Mouse (Mus musculus) erythroblast, embryonic 14.5 days (primary cell): ENCODE data around the gene Znrf4. TPM values are rescaled to one million over a fixed set of nuclear protein-coding genes. Genes with fewer than 3 reads are reported as not detected.
"Not testable (repeated sequence)": the region's sequence is repeated elsewhere in the genome, so short reads cannot be mapped to it uniquely, and the experiment has no call there.

ENCODE experiments used
- H3K27me3 ChIP-seq: 2 replicates; pipeline ENCODE4 v1.6.1; 2012; ENCODE audit warnings: inconsistent platforms; ENCODE audit not compliant: control insufficient read depth
- H3K36me3 ChIP-seq: 2 replicates; pipeline ENCODE4 v1.6.1; 2012; ENCODE audit warnings: mild to moderate bottlenecking, inconsistent platforms; ENCODE audit not compliant: control insufficient read depth
- H3K4me1 ChIP-seq: 2 replicates; pipeline ENCODE4 v1.6.1; 2012; ENCODE audit warnings: inconsistent platforms; ENCODE audit not compliant: control insufficient read depth
- H3K4me3 ChIP-seq: replicated peaks from 2 replicates; pipeline ENCODE3; 2012; ENCODE audit warnings: moderate library complexity, mild to moderate bottlenecking, inconsistent platforms
- H3K9me3 ChIP-seq: 2 replicates; pipeline ENCODE4 v1.6.1; 2012; ENCODE audit warnings: low read length, inconsistent platforms, mixed read lengths; ENCODE audit not compliant: control insufficient read depth
- GATA1 ChIP-seq: IDR thresholded peaks from 2 replicates; pipeline ENCODE4 v1.6.1; 2012; ENCODE audit warnings: low read length, inconsistent platforms, mixed read lengths
- TAL1 ChIP-seq: IDR thresholded peaks from 3 replicates; pipeline ENCODE4 v1.6.1; 2012; ENCODE audit warnings: low read length, inconsistent platforms, mixed read lengths
- polyA plus RNA-seq: library from polyadenylated mRNA; stranded (reverse); fragments of >175 nt; gene quantifications from 2 replicates; pipeline ENCODE4 v1.2.3, GENCODE M21; 2012

Gene Znrf4
- polyA plus RNA-seq, 1 experiment, result not detected

GRCm38 (mm10) chr17:56510970-56511706 lies 1.1 kb downstream of the Znrf4 start:
- no peak for TF ChIP-seq GATA1
- no peak for TF ChIP-seq TAL1
- Histone ChIP-seq H3K27me3 (peaks cover 76% of the 10 kb centered on the region), H3K9me3 (peaks cover 18% of the 10 kb centered on the region), H3K4me1 (peaks cover 13% of the 10 kb centered on the region), H3K4me3 (no peak overlapping the region), H3K36me3 (no peaks in the 10 kb centered on the region)

DNA sequence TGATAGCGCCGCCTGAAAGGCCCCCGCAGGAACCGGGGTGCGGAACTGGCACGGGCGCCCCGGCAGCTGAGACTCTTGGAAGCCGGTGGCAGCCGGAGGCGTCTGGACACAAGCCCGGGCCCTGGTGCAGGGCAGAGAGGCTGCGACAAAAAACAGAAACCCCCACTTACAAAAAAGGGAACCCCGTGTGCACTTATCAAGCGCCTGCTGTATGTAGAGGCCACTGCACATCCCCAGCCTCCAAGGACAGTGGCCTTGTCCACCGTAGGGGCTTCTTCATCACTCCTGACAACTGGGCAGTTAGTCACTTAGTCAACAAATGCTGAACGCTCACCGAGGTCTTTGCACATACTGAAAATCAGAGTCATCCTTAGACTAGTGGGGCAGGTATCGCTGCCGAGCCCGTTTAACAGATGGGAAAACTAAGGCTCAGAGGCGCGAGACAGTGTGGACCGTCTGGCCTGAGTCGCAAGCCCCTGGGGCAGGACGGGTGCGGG lies 1.7 kb downstream of the Znrf4 start:
- Histone ChIP-seq H3K4me3 (no peak overlapping the region), H3K36me3 (no peaks in the 10 kb centered on the region), H3K27me3 (peaks cover 70% of the 10 kb centered on the region), H3K4me1 (peaks cover 13% of the 10 kb centered on the region), H3K9me3 (peaks cover 18% of the 10 kb centered on the region)
- TF ChIP-seq TAL1, result no peak
- no peak for TF ChIP-seq GATA1

- Histone ChIP-seq H3K27me3 (peaks cover 64% of the 10 kb centered on the region), H3K4me3 (no peak overlapping the region), H3K9me3 (peaks cover 21% of the 10 kb centered on the region), H3K4me1 (peaks cover 13% of the 10 kb centered on the region), H3K36me3 (no peaks in the 10 kb centered on the region)
- no peak for TF ChIP-seq GATA1
- no peak for TF ChIP-seq TAL1
These were observed 2.3 kb downstream of the Znrf4 start for GRCm38 (mm10) chr17:56509707-56510472.

DNA sequence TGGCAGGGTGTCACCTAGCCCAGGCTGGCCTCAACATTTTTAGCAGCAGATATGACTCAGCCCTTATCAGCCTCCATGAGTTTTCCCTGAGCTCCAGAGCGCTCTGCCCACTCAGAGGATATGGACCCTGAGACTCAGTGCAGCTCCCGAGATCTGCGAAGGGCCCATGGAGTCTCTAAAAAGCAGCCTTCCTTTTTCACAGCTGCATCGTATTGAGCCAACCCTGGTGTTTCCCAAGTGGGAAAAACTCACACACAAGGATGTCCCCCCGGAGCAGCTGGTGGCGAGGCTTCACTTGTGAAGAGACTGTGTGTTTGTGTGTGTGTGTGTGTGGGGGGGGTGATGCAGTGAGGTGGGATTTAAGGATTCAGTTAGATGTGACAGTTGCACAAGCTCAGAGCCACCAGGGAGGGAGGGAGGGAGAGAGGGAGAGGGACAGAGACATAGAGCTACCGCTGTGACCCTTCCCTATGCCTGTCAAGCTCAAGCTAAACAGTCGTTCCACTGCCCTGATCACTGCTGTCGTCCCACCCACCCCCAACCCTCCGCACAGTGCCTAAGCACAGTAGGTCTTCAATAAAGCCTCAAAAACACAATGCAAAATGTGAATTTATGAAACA lies 3.1 kb downstream of the Znrf4 start:
- Histone ChIP-seq H3K4me3 (no peak overlapping the region), H3K27me3 (peaks cover 60% of the 10 kb centered on the region), H3K9me3 (peaks cover 26% of the 10 kb centered on the region), H3K4me1 (peaks cover 13% of the 10 kb centered on the region), H3K36me3 (no peaks in the 10 kb centered on the region)
- TF ChIP-seq GATA1 (no peak), TAL1 (no peak)

GRCm38 (mm10) chr17:56507161-56508068 lies 4.8 kb downstream of the Znrf4 start:
- Histone ChIP-seq H3K27me3 (peaks cover 47% of the 10 kb centered on the region), H3K4me3 (peak overlapping the region; percentile 65), H3K36me3 (no peaks in the 10 kb centered on the region), H3K4me1 (peaks cover 13% of the 10 kb centered on the region), H3K9me3 (peaks cover 28% of the 10 kb centered on the region)
- no peak for TF ChIP-seq TAL1

DNA sequence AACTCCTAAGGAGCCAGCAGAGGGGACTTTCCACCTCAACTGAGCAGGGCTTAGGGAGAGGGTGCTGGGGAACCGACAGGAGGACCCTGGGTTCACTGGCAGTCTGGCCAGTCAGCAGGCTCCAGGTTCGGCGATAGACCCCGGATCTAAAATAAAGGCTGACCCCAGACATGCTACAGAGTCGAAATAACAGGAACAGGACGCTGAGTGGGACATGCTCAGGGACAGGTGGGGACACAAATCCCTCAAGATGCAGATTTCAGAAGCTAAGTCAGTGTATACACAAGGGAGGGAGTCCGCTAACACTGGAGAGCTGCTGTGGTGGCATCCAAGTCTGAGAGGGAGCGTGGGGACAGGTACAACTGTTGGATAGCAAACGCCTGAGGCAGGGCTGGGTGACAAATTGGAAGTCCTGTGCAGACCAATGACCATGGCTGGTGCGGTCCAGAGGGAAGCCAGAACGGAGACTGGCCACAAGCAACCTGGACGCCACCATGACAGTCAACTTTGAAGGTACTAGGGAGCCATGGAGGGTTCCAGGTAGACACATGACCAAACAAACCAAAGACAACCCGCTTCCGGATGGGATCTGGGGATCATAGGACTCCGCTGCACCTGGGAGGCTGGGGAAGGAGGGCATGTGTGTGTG lies 5.7 kb downstream of the Znrf4 start:
- peaks cover 13% of the 10 kb centered on the region for H3K4me1 ChIP-seq
- peaks cover 19% of the 10 kb centered on the region for H3K9me3 ChIP-seq
- peaks cover 39% of the 10 kb centered on the region for H3K27me3 ChIP-seq
- peak overlapping the region; percentile 65 for H3K4me3 ChIP-seq
- TF ChIP-seq GATA1, result no peak
- TF ChIP-seq TAL1, result no peak
- H3K36me3 ChIP-seq, result no peaks in the 10 kb centered on the region

- Histone ChIP-seq H3K4me3 (no peak overlapping the region), H3K27me3 (peaks cover 27% of the 10 kb centered on the region), H3K36me3 (no peaks in the 10 kb centered on the region), H3K4me1 (peaks cover 13% of the 10 kb centered on the region), H3K9me3 (peaks cover 12% of the 10 kb centered on the region)
- TF ChIP-seq GATA1 (no peak), TAL1 (no peak)
These were observed 6.8 kb downstream of the Znrf4 start for GRCm38 (mm10) chr17:56505401-56505800.

- no peak overlapping the region for H3K4me3 ChIP-seq
These were observed 9.7 kb downstream of the Znrf4 start for GRCm38 (mm10) chr17:56502526-56502925.

GRCm38 (mm10) chr17:56501635-56502400 lies 10.4 kb downstream of the Znrf4 start:
- not testable (repeated sequence) for H3K4me3 ChIP-seq, H3K4me1 ChIP-seq, H3K27me3 ChIP-seq, H3K36me3 ChIP-seq
- H3K9me3 ChIP-seq, result peaks cover 24% of the 10 kb centered on the region

More at GRCm38 (mm10) chr17:56502526-56502925, 9.7 kb downstream of the Znrf4 start:
- H3K36me3 ChIP-seq, result no peaks in the 10 kb centered on the region
- peaks cover 9% of the 10 kb centered on the region for H3K4me1 ChIP-seq
- no peak for TF ChIP-seq TAL1
- TF ChIP-seq GATA1, result no peak
- no peaks in the 10 kb centered on the region for H3K27me3 ChIP-seq
- H3K9me3 ChIP-seq, result peaks cover 18% of the 10 kb centered on the region
